Mouse (Mus musculus): ENCODE results near the gene Serp1.
"Not testable (repeated sequence)": the region's sequence is repeated elsewhere in the genome, so short reads cannot be mapped to it uniquely, and the experiment has no call there.

Serp1 gene

GRCm38 (mm10) chr3:58508020-58508750, 17.5 kb downstream of the Serp1 start:
- no peak for DNase-seq (ENCODE audit: low read depth, low spot score)

- DNase-seq (ENCODE audit: low read depth, low spot score): no peak
These were observed 21.0 kb downstream of the Serp1 start for GRCm38 (mm10) chr3:58504676-58505075.

- no peak for DNase-seq (ENCODE audit: low read depth, low spot score)
These were observed 21.9 kb downstream of the Serp1 start for GRCm38 (mm10) chr3:58503720-58504333.

- DNase-seq (ENCODE audit: low read depth, low spot score): no peak
These were observed 23.7 kb downstream of the Serp1 start for GRCm38 (mm10) chr3:58501961-58502360.

- no peak for DNase-seq (ENCODE audit: low read depth, low spot score)
These were observed 32.1 kb downstream of the Serp1 start for GRCm38 (mm10) chr3:58493621-58494020.

- no peak for DNase-seq (ENCODE audit: low read depth, low spot score)
These were observed 34.9 kb downstream of the Serp1 start for GRCm38 (mm10) chr3:58490787-58491186.

- DNase-seq (ENCODE audit: low read depth, low spot score): no peak
These were observed 37.5 kb downstream of the Serp1 start for GRCm38 (mm10) chr3:58487999-58488775.

GRCm38 (mm10) chr3:58487121-58487520, 38.6 kb downstream of the Serp1 start:
- DNase-seq (ENCODE audit: low read depth, low spot score): no peak

GRCm38 (mm10) chr3:58485883-58486282, 39.8 kb downstream of the Serp1 start:
- no peak for DNase-seq (ENCODE audit: low read depth, low spot score)

GRCm38 (mm10) chr3:58478755-58479455, 46.8 kb downstream of the Serp1 start:
- no peak for DNase-seq (ENCODE audit: low read depth, low spot score)

GRCm38 (mm10) chr3:58475298-58475697, 50.4 kb downstream of the Serp1 start:
- not testable (repeated sequence) for DNase-seq (ENCODE audit: low read depth, low spot score)

Measured in brain, embryonic 18.5 days (tissue).